Mouse (Mus musculus): ENCODE results near the gene BC051142. TPM values are rescaled to one million over a fixed set of nuclear protein-coding genes. Genes with fewer than 3 reads are reported as not detected.

The BC051142 gene
- polyA plus RNA-seq, 2 experiments, result 0.85 to 1.4 TPM

- WGBS, result 54% methylated on average over 3 of the region's 3 CpGs
- H3K4me1 ChIP-seq (ENCODE audit: control insufficient read depth, insufficient read depth, low read length), result no peaks in the 10 kb centered on the region
- no peak for DNase-seq (ENCODE audit: low spot score)
- H3K9ac ChIP-seq (ENCODE audit: low read depth, low read length, severe bottlenecking), result no peak overlapping the region
- H3K36me3 ChIP-seq (ENCODE audit: control insufficient read depth, insufficient read depth, low read length), result no peaks in the 10 kb centered on the region
- no peak overlapping the region for H3K27ac ChIP-seq (replicated peaks; ENCODE audit: low read depth, low read length)
- no peaks in the 10 kb centered on the region for H3K9me3 ChIP-seq (ENCODE audit: control insufficient read depth, low read length)
- TF ChIP-seq POLR2A (IDR thresholded peaks at IDR 0.05; ENCODE audit: borderline replicate concordance, extremely low read depth, insufficient read depth, insufficient read length), result no peak
- no peak overlapping the region for H3K4me3 ChIP-seq (replicated peaks; ENCODE audit: low read length)
- no peaks in the 10 kb centered on the region for H3K27me3 ChIP-seq (ENCODE audit: control insufficient read depth, insufficient read depth, low read length)
- ATAC-seq (ENCODE audit: low FRiP score, low read depth), result no peak
- no peak overlapping the region for H3K4me2 ChIP-seq (replicated peaks; ENCODE audit: low read depth, low read length, severe bottlenecking)
Observed at GRCm38 (mm10) chr17:34384699-34385098, 13.9 kb upstream of the BC051142 start.

GRCm38 (mm10) chr17:34386656-34387055 is 12.0 kb upstream of the BC051142 start:
- TF ChIP-seq POLR2A (IDR thresholded peaks at IDR 0.05; ENCODE audit: borderline replicate concordance, extremely low read depth, insufficient read depth, insufficient read length), result no peak
- H3K27ac ChIP-seq (replicated peaks; ENCODE audit: low read depth, low read length), result no peak overlapping the region
- 0 out of 2 replicates have a peak, but pooled peaks cover 2% of the 10 kb centered on the region for H3K27me3 ChIP-seq (ENCODE audit: control insufficient read depth, insufficient read depth, low read length)
- no peak for DNase-seq (ENCODE audit: low spot score)
- no peak overlapping the region for H3K4me2 ChIP-seq (replicated peaks; ENCODE audit: low read depth, low read length, severe bottlenecking)
- H3K36me3 ChIP-seq (ENCODE audit: control insufficient read depth, insufficient read depth, low read length), result no peaks in the 10 kb centered on the region
- H3K9ac ChIP-seq (ENCODE audit: low read depth, low read length, severe bottlenecking), result no peak overlapping the region
- no peaks in the 10 kb centered on the region for H3K9me3 ChIP-seq (ENCODE audit: control insufficient read depth, low read length)
- H3K4me1 ChIP-seq (ENCODE audit: control insufficient read depth, insufficient read depth, low read length), result no peaks in the 10 kb centered on the region
- WGBS, result 68% methylated on average over 2 of the region's 2 CpGs
- no peak overlapping the region for H3K4me3 ChIP-seq (replicated peaks; ENCODE audit: low read length)
- no peak for ATAC-seq (ENCODE audit: low FRiP score, low read depth)

GRCm38 (mm10) chr17:34388513-34388912 is 10.1 kb upstream of the BC051142 start:
- H3K36me3 ChIP-seq (ENCODE audit: control insufficient read depth, insufficient read depth, low read length), result no peaks in the 10 kb centered on the region
- TF ChIP-seq POLR2A (IDR thresholded peaks at IDR 0.05; ENCODE audit: borderline replicate concordance, extremely low read depth, insufficient read depth, insufficient read length), result no peak
- no peaks in the 10 kb centered on the region for H3K9me3 ChIP-seq (ENCODE audit: control insufficient read depth, low read length)
- H3K4me2 ChIP-seq (replicated peaks; ENCODE audit: low read depth, low read length, severe bottlenecking), result no peak overlapping the region
- DNase-seq (ENCODE audit: low spot score) (no peak), ATAC-seq (ENCODE audit: low FRiP score, low read depth) (no peak)
- H3K27me3 ChIP-seq (ENCODE audit: control insufficient read depth, insufficient read depth, low read length), result 0 out of 2 replicates have a peak, but pooled peaks cover 4% of the 10 kb centered on the region
- no peaks in the 10 kb centered on the region for H3K4me1 ChIP-seq (ENCODE audit: control insufficient read depth, insufficient read depth, low read length)
- no peak overlapping the region for H3K4me3 ChIP-seq (replicated peaks; ENCODE audit: low read length)
- H3K27ac ChIP-seq (replicated peaks; ENCODE audit: low read depth, low read length), result no peak overlapping the region
- 32% methylated on average over 4 of the region's 4 CpGs for WGBS
- H3K9ac ChIP-seq (ENCODE audit: low read depth, low read length, severe bottlenecking), result no peak overlapping the region

GRCm38 (mm10) chr17:34391507-34391906 is 7.1 kb upstream of the BC051142 start:
- Histone ChIP-seq H3K27ac (replicated peaks; ENCODE audit: low read depth, low read length) (no peak overlapping the region), H3K27me3 (ENCODE audit: control insufficient read depth, insufficient read depth, low read length) (0 out of 2 replicates have a peak, but pooled peaks cover 4% of the 10 kb centered on the region), H3K4me2 (replicated peaks; ENCODE audit: low read depth, low read length, severe bottlenecking) (no peak overlapping the region), H3K9ac (ENCODE audit: low read depth, low read length, severe bottlenecking) (no peak overlapping the region), H3K36me3 (ENCODE audit: control insufficient read depth, insufficient read depth, low read length) (no peaks in the 10 kb centered on the region), H3K9me3 (ENCODE audit: control insufficient read depth, low read length) (no peaks in the 10 kb centered on the region), H3K4me3 (replicated peaks; ENCODE audit: low read length) (no peak overlapping the region), H3K4me1 (ENCODE audit: control insufficient read depth, insufficient read depth, low read length) (no peaks in the 10 kb centered on the region)
- WGBS, result 70% methylated on average over 7 of the region's 7 CpGs
- ATAC-seq (ENCODE audit: low FRiP score, low read depth), result no peak
- TF ChIP-seq POLR2A (IDR thresholded peaks at IDR 0.05; ENCODE audit: borderline replicate concordance, extremely low read depth, insufficient read depth, insufficient read length), result no peak
- no peak for DNase-seq (ENCODE audit: low spot score)

- TF ChIP-seq POLR2A (IDR thresholded peaks at IDR 0.05; ENCODE audit: borderline replicate concordance, extremely low read depth, insufficient read depth, insufficient read length), result no peak
- 0 out of 2 replicates have a peak, but pooled peaks cover 4% of the 10 kb centered on the region for H3K27me3 ChIP-seq (ENCODE audit: control insufficient read depth, insufficient read depth, low read length)
- no peak overlapping the region for H3K27ac ChIP-seq (replicated peaks; ENCODE audit: low read depth, low read length)
- peak overlapping the region; percentile 32 for H3K4me3 ChIP-seq (replicated peaks; ENCODE audit: low read length)
- peak overlapping the region; percentile 58 for H3K4me2 ChIP-seq (replicated peaks; ENCODE audit: low read depth, low read length, severe bottlenecking)
- 5% methylated on average over 24 of the region's 24 CpGs for WGBS
- H3K4me1 ChIP-seq (ENCODE audit: control insufficient read depth, insufficient read depth, low read length), result no peaks in the 10 kb centered on the region
- H3K36me3 ChIP-seq (ENCODE audit: control insufficient read depth, insufficient read depth, low read length), result no peaks in the 10 kb centered on the region
- DNase-seq (ENCODE audit: low spot score) (peak; percentile 13), ATAC-seq (ENCODE audit: low FRiP score, low read depth) (no peak)
- H3K9ac ChIP-seq (ENCODE audit: low read depth, low read length, severe bottlenecking), result no peak overlapping the region
- no peaks in the 10 kb centered on the region for H3K9me3 ChIP-seq (ENCODE audit: control insufficient read depth, low read length)
Observed at GRCm38 (mm10) chr17:34392321-34392720, 6.3 kb upstream of the BC051142 start.

- Histone ChIP-seq H3K27me3 (ENCODE audit: control insufficient read depth, insufficient read depth, low read length) (no peaks in the 10 kb centered on the region), H3K27ac (replicated peaks; ENCODE audit: low read depth, low read length) (no peak overlapping the region), H3K4me1 (ENCODE audit: control insufficient read depth, insufficient read depth, low read length) (no peaks in the 10 kb centered on the region), H3K4me2 (replicated peaks; ENCODE audit: low read depth, low read length, severe bottlenecking) (no peak overlapping the region), H3K9me3 (ENCODE audit: control insufficient read depth, low read length) (no peaks in the 10 kb centered on the region), H3K9ac (ENCODE audit: low read depth, low read length, severe bottlenecking) (no peak overlapping the region), H3K36me3 (ENCODE audit: control insufficient read depth, insufficient read depth, low read length) (no peaks in the 10 kb centered on the region), H3K4me3 (replicated peaks; ENCODE audit: low read length) (no peak overlapping the region)
- TF ChIP-seq POLR2A (IDR thresholded peaks at IDR 0.05; ENCODE audit: borderline replicate concordance, extremely low read depth, insufficient read depth, insufficient read length), result no peak
- 64% methylated on average over 5 of the region's 5 CpGs for WGBS
- DNase-seq (ENCODE audit: low spot score) (no peak), ATAC-seq (ENCODE audit: low FRiP score, low read depth) (no peak)
Observed at GRCm38 (mm10) chr17:34397357-34397756, 1.3 kb upstream of the BC051142 start.
